Mouse (Mus musculus) monocyte, adult 2 months (primary cell): ENCODE data around the gene Emc10.

ENCODE experiments used
- DNase-seq, 2 experiments: peaks; one replicate each; pipeline ENCODE4 v3.0.0; 2022; ENCODE audit warnings: low spot score in 2 of 2, low read depth in 1 of 2

Emc10 gene

DNA sequence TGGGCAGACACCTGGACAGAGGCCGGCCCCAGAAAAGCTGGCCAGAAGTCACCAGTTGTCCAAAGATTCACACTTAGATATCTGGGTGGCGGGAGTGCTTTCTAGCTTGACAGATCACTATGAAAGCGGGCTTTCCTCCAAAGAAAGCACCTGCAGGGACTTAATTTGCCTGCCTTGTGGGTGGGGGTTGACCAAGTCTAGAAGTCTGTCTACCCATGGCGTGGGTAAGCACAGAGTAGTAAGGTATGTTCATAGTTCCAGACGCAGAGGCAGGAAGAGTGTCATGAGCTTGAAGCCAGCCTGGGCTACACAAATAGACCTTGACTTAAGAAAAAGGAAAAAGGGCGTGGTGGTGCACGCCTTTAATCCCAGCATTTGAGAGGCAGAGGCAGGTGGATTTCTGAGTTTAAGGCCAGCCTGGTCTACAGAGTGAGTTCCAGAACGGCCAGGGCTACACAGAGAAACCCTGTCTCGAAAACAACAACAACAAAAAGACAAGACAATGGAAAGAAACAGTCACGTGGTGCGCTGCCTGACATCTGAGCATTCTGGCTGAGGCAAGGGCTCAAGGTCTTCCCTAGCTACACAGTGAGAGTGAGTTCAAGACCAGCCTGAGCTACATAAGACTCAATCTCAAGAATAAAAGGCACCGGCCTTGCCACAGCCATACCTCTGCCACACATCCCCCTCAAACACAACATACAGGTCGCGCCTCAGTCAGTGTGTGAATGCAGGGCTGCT, 30.3 kb upstream of the Emc10 start:
- no peak for DNase-seq

GRCm38 (mm10) chr7:44525126-44525832, 28.9 kb upstream of the Emc10 start:
- DNase-seq, result no peak

GRCm38 (mm10) chr7:44524502-44524901, 28.2 kb upstream of the Emc10 start, which contains the start of gene Mybpc2:
Gene Mybpc2 (minus strand): TSS chr7:44524656.
- no peak for DNase-seq

GRCm38 (mm10) chr7:44523056-44523455, 26.7 kb upstream of the Emc10 start:
- DNase-seq, result no peak

GRCm38 (mm10) chr7:44521710-44522109, 25.4 kb upstream of the Emc10 start:
- no peak for DNase-seq

DNA sequence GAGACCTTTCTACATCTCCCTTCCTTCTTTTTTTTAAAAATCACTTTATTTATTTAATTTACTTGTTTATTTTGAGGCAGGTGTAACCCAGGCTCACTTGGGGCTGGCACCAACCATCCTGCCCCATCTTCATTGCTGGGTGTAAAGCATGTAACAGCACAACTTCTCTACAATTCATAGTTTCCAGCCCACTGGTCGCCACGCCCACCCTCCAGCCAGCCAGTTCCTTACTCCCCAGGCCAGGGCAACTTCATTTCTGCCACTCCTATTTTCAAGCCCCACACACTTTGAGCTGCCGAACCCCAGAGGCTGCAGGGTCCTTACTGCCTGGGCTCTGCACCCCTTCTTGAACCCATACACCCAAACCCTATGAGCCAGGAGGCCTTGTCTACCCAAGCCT, 24.7 kb upstream of the Emc10 start:
- DNase-seq, result no peak

DNA sequence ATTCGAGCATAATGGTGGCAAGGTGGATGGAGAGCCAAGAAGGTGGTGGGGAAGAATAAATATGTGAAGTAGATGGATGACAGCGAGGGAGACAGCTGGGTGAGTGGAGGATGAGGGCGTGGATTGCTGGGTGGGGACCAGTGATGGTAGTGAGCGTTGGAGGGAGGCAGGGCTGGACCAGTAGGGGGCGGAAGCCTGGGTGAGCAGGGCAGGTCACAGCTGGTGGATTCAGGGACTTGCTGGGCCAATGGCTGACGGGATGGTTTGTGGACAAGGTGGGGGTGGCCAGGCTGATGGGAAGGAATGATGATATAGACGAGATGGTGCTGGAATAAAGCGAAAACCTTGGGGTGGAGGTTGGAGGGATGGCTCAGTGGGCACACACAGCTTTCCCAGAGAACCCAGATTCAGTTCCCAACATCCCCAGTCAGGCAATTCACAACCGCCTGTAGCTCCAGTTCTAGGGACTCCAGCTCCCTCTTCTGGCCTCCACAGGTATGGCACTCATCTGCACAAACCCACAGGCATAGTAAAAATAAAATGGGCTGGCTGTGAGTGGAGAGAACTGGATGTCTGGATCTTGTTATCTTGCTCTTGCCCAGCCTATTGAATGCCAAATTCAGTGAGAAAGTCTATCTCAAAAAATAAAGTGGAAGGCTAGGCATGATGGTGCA, 23.0 kb upstream of the Emc10 start:
- DNase-seq, result no peak

DNA sequence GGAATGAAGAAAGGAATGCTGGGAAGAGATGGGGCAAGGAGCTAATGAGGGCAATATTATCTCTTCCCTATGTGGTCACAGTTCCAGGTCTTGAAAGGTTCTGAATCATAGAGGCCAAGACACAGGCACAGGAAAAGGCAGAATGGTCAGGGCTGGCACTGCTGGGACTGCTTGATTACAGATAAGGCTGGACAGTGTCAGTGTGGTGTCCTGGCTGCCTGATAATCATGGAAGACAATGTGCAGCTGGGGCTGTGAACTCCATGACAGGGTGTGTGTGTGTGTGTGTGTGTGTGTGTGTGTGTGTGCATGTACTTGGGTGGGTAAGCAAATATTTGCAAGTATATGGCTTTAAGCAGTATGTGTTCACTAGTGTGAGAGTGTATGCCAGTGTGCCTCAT, 11.2 kb upstream of the Emc10 start:
- no peak for DNase-seq

DNA sequence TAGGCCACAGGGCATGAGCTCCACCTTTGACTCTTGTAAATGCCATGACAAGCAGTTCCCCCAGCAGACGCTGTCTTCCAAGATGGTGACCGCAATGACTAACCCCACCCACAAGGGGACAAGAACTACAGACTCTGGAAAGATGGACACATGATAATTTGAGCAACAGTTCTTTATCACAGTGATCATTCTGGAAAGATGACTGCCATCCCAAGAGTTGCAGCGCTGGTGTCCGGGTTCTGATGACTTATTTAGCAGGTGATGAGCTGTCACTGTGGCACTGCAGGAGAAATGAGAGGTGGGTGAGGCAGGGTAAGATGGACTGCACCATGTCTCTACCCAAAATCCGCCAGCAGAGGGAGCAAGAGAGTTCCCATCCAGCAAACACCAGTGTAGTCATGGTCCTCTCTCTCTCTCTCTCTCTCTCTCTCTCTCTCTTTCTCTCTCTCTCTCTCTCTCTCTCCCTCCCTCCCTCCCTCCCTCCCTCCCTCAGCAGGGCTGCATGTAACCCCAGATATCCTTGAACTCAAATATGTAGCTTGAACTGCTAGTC, 5.3 kb upstream of the Emc10 start:
- peak; percentile 33 to 61 for DNase-seq

DNA sequence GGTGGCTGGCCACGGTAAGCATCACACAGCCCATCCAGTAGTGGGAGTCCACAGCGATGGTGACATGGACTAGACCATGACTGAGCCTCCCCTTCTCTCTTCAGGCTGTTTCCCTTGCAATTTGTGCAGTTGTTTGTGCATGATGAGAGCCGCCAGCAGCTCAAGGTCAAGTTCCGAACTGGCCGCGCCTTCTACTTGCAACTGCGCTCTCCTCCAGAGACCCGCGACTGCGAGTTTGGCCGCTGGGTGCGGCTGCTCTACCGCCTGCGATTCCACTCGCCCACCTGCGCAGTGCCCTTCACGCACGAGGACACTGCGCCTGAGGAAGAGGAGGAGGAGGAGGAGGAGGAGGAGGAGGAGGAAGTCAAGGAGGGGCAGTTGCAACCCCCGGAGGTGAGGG, 3.7 kb upstream of the Emc10 start:
- no peak for DNase-seq

- DNase-seq, result no peak
Measured at GRCm38 (mm10) chr7:44498922-44499321, 2.6 kb upstream of the Emc10 start.

GRCm38 (mm10) chr7:44497361-44498055, 1.2 kb upstream of the Emc10 start:
- DNase-seq, result no peak

DNA sequence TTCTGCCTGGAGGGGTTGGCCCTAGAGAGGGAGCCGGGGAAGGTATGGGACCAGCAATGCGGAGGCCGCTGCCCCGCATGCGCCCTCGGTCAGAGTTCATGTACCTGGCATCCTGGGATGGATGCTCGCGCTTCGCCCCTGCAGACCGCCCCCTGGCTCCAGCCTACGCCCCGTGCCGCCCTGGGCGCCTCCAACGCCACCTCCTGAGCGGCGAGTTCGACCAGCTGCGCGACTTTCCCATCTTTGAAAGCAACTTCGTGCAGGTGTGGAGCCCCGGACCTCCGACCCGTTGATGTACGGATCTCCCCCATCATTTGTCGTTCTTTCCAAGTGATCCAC, 411 bp upstream of the Emc10 start:
- no peak for DNase-seq

DNA sequence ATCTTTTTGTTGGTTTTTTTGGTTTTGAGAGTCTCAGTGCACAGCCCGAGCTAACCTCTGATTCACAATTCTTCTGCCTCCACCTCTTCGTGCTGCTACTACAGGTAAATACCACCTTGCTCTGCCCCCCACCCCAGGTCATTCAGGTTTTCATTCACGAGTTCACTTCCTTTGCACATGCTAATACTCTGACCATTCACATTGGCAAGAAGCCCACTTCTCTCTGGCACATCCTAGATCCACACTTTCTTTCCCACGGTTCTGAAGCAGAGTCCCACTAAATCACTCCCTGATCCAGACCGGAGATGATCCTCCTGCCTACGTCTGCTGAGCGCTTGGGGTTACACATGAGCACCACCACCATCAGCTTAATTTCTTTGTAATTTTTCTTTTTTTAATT, 1.2 kb downstream of the Emc10 start:
- DNase-seq, result no peak

GRCm38 (mm10) chr7:44494681-44495080, 1.6 kb downstream of the Emc10 start:
- DNase-seq, result no peak

- no peak for DNase-seq
Measured at GRCm38 (mm10) chr7:44492166-44492826, 4.0 kb downstream of the Emc10 start.

GRCm38 (mm10) chr7:44491391-44491790, 4.9 kb downstream of the Emc10 start:
- DNase-seq, result no peak

DNA sequence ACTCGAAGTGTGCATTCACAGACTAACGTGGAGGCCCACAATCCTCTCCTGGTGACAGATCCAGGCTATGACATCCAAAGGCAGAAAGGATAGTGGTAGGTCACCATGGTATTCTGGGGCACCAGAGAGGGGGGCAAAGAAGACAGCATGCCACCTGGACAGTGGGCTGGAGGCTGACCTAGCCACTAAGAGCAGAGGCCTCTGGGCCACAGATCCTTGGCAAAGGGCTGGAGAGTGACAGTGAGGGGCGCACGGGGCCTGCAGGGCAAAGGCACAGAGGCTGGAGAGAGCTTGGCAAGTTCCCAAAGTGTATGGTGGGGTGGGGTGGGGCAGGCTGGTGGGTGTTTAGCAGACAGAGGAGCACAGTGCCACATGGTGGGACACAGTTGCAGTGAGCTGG, 6.0 kb downstream of the Emc10 start:
- no peak for DNase-seq

DNA sequence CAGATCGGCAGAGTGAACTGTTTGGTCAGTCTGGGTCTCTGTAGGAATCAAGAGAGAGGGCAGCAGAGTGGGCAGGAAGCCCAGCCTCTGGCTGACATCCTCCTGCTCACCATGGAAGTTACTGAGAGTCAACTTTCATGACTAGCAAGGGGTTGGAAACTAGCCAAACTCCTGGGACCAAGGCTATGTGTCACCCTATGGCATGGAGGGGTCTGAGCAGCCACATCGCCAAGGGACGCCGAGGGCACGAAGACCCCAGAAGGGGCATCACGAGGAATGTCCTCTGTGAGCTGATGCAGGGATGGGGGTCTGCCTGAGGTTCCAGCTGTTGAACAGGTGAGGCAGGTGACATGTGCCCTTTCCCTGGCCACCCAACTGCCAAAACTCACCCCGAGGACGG, 7.8 kb downstream of the Emc10 start:
- no peak for DNase-seq

- DNase-seq, result no peak
Measured at GRCm38 (mm10) chr7:44487936-44488335, 8.4 kb downstream of the Emc10 start.
